Mouse (Mus musculus) stomach, postnatal 0 days (tissue): ENCODE data around the gene Vps29.

Source experiments
- CTCF ChIP-seq: IDR thresholded peaks from 2 replicates; pipeline ENCODE4 v1.5.1; 2016; ENCODE audit warnings: antibody characterized with exemption, low read depth, mild to moderate bottlenecking, moderate library complexity
- EP300 ChIP-seq: optimal IDR thresholded peaks from 2 replicates; pipeline ENCODE3; 2016; ENCODE audit warnings: antibody characterized with exemption

DNA sequence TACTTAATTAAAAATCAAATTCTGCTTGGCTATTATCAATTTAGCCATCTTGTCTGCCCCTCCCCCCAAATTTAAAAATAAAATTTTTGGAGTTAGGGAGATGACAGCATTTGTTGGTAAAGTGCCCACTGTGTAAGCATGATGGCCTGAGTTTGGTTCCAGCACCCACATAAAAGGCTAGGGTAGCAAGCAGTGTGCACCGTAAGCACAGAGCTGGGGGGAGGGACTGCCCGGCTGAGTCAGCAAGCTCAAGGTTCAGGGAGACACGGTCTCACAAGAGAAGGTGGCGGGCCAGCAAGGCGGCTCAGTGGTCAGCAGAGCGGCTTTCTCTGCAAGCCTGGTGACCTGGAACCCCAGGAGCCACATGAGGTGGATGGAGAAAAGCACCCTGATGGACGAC is 48.7 kb upstream of the Vps29 start:
- TF ChIP-seq EP300: no peak
- TF ChIP-seq CTCF: no peak
